Mouse (Mus musculus) liver, embryonic 12.5 days (tissue): ENCODE data around the gene Acly. TPM values are rescaled to one million over a fixed set of nuclear protein-coding genes. Genes with fewer than 3 reads are reported as not detected.

Experiments used
- ATAC-seq: fragments of 200-750 bp; cut with Nextera tagmentation; 2 replicates; pipeline ENCODE4 v1.8.0; 2017; ENCODE audit warnings: moderate number of reproducible peaks, mild to moderate bottlenecking, moderate library complexity
- H3K27ac ChIP-seq: fragments of 300-500 bp; sonication (generic); 2 replicates; pipeline ENCODE4 v1.5.1; 2016; ENCODE audit warnings: mild to moderate bottlenecking
- H3K27me3 ChIP-seq: fragments of 300-500 bp; sonication (generic); replicated peaks from 2 replicates; pipeline ENCODE4 v1.6.1; 2016; ENCODE audit warnings: mild to moderate bottlenecking, moderate library complexity
- H3K36me3 ChIP-seq: fragments of 300-500 bp; sonication (generic); 2 replicates; pipeline ENCODE4 v1.6.1; 2016; ENCODE audit warnings: mild to moderate bottlenecking, moderate library complexity
- H3K4me1 ChIP-seq: fragments of 300-500 bp; sonication (generic); 2 replicates; pipeline ENCODE4 v1.6.1; 2016
- H3K4me2 ChIP-seq: fragments of 300-500 bp; sonication (generic); 2 replicates; pipeline ENCODE4 v1.6.1; 2016; ENCODE audit warnings: mild to moderate bottlenecking, moderate library complexity
- H3K4me3 ChIP-seq: fragments of 300-500 bp; sonication (generic); 2 replicates; pipeline ENCODE4 v1.5.1; 2016; ENCODE audit warnings: mild to moderate bottlenecking, moderate library complexity
- H3K9ac ChIP-seq: fragments of 300-500 bp; sonication (generic); 2 replicates; pipeline ENCODE4 v1.6.1; 2016; ENCODE audit warnings: mild to moderate bottlenecking, moderate library complexity
- H3K9me3 ChIP-seq: fragments of 300-500 bp; sonication (generic); replicated peaks from 2 replicates; pipeline ENCODE4 v1.6.1; 2016; ENCODE audit warnings: mild to moderate bottlenecking, moderate library complexity
- WGBS: fragments of 180-500 bp; shearing (Covaris S2); methylation state at CpG from one replicate; pipeline ENCODE4 v1.1.7; 2016; ENCODE audit not compliant: insufficient replicate concordance; 5-methylcytosine and 5-hydroxymethylcytosine counted together
- polyA plus RNA-seq: library from polyadenylated mRNA; unstranded; fragments of >200 nt; fragmentation: Nextera tagmentation; extraction: Ambion mirVana; gene quantifications from 2 replicates; pipeline ENCODE4 v1.2.1, GENCODE M21; 2016

Gene Acly
- polyA plus RNA-seq, 1 experiment from 2014 or later: 135 TPM

DNA sequence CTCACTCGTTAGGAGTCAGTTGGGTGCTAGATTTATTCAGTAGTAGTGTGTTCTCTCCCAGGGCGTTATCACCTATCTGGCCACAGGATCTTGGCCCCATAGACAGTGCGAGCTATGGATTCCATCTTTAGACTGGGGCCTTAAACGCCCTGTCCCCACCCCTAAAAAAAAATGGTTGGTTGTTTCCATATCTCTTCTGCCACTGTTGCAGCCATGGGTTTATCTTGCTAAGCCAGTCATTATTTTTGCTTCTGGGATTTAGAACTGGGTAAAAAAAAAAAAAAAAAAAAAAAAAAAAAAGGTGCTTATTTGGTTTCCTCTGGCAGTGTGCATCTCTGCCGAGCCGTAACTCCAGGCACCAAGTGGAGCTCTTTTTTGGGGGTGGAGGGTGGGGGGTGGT, 36.9 kb upstream of the Acly start:
- ATAC-seq: no peak
- 53% methylated on average over 6 of the region's 6 CpGs for WGBS

DNA sequence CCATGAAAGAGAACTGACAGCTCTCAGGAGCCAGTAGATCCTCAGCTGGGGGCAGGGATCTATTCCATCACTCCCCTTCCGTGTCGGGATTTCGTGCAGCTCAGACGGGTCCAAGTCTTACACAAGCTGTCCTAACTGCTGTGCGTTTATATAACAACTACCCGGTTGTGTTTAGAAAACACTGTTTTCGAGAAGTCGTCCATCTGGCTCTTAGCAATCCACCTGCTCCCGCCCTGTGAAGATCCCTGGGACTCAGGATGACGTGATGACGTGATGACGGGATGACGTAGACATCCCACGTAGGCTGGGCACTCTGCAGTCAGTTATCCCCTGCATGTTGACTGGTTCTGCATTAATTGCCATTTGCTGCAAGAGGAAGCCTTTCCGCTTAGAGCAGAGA, 36.5 kb upstream of the Acly start:
- peaks cover 3% of the 10 kb centered on the region; the same call in 1 of the 2 replicates for H3K4me1 ChIP-seq

More for the DNA sequence above, 36.9 kb upstream of the Acly start:
- Histone ChIP-seq H3K9ac (no peak overlapping the region), H3K27me3 (peaks cover 8% of the 10 kb centered on the region), H3K9me3 (no peaks in the 10 kb centered on the region), H3K27ac (no peak overlapping the region), H3K4me3 (no peak overlapping the region), H3K4me1 (peaks cover 3% of the 10 kb centered on the region; the same call in 1 of the 2 replicates), H3K36me3 (no peaks in the 10 kb centered on the region), H3K4me2 (no peak overlapping the region)

DNA sequence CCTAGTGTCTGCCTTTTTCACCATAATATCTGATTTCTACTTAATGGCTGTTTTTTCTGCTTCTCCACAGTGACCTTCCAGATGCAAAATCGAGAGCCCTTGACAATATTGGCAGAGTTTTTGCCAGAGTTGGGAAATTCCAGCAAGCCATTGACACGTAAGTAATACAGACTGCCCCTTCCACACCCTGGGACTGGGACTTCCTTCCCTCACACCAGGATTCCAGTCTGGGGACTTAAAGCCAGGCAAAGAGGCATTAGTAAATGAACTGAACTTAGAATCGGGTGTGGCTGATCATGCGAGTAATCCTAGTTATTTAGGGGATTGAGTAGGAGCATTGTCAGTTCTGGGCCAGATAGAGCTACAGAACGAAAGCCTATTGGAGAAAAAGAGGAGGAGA, 33.9 kb upstream of the Acly start:
- no peaks in the 10 kb centered on the region for H3K9me3 ChIP-seq
- H3K27me3 ChIP-seq: peaks cover 13% of the 10 kb centered on the region
- no peak overlapping the region for H3K4me3 ChIP-seq
- H3K27ac ChIP-seq: no peak overlapping the region
- no peak for ATAC-seq
- H3K4me1 ChIP-seq: no peaks in the 10 kb centered on the region
- H3K4me2 ChIP-seq: no peak overlapping the region
- WGBS: 62% methylated on average over 5 of the region's 5 CpGs
- H3K9ac ChIP-seq: no peak overlapping the region
- H3K36me3 ChIP-seq: no peaks in the 10 kb centered on the region

More for the DNA sequence above, 36.5 kb upstream of the Acly start:
- Histone ChIP-seq H3K27ac (no peak overlapping the region), H3K36me3 (no peaks in the 10 kb centered on the region), H3K9me3 (no peaks in the 10 kb centered on the region), H3K9ac (no peak overlapping the region), H3K4me3 (no peak overlapping the region), H3K4me2 (no peak overlapping the region), H3K27me3 (peaks cover 8% of the 10 kb centered on the region)
- ATAC-seq: no peak
- 79% methylated on average over 15 of the region's 15 CpGs for WGBS

DNA sequence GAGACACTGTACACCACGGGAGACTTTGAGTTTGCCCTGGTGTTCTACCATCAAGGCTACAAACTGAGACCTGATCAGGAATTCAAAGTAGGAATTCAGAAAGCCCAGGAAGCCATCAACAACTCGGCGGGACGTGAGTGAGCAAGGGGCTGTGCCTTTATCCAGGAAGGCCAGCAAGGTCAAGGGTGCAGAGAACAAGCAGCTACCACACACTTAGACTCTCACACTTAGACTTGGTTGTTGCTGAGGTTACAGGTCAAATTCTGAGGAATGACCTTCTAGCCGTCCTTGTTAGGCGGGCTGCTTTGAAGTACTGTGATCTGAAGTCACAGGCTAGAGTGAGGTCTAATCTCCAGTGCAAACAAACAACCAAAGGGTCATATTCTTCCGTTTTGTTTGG, 31.7 kb upstream of the Acly start:
- Histone ChIP-seq H3K27ac (no peak overlapping the region), H3K36me3 (no peaks in the 10 kb centered on the region), H3K9me3 (no peaks in the 10 kb centered on the region), H3K4me1 (peaks cover 4% of the 10 kb centered on the region; the same call in 1 of the 2 replicates), H3K27me3 (peaks cover 13% of the 10 kb centered on the region), H3K4me3 (no peak overlapping the region), H3K4me2 (no peak overlapping the region), H3K9ac (no peak overlapping the region)
- WGBS: 46% methylated on average over 7 of the region's 7 CpGs
- ATAC-seq: no peak

DNA sequence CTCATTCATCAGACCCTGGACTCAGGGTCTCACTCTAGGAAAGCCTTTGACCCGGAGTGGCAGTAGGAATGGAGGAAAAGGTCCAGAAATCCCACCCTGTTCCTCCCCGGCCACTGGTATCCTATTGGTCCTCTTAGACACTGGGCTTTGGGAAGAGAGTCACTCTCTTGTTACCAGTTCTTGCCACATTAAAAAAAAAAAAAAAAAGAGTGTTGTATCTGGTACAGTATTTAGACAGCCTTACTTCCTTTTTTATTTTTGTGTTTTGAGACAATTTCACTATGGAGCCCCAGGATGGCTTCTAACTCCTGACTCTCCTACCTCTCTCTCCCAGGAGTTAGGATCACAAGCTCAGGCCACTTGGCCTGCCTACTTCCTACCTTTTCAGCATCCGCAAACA, 29.8 kb upstream of the Acly start:
- Histone ChIP-seq H3K4me1 (peaks cover 4% of the 10 kb centered on the region; the same call in 1 of the 2 replicates), H3K27ac (no peak overlapping the region), H3K4me3 (no peak overlapping the region), H3K9me3 (no peaks in the 10 kb centered on the region), H3K27me3 (peaks cover 13% of the 10 kb centered on the region), H3K36me3 (no peaks in the 10 kb centered on the region), H3K4me2 (no peak overlapping the region), H3K9ac (no peak overlapping the region)
- WGBS: 58% methylated on average over 3 of the region's 3 CpGs
- ATAC-seq: no peak

DNA sequence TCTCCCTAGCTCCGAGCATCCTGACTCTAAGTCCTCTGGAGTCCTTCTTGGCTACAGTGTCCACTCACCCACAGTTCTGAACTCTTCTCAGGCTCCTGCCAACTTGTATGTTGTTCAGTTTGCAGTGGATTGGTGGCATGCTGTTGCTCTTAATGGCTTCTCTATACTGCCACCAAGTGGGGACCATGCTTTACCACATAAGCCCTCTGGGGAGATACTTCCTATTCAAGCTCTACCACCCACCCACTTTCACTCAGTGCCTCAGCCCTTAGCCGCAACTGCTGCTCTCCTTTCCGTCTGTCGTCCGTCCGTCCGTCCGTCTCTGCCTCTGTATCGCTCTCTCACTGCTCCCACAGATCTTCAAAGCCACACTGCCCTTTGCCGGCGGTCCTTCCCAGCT, 27.8 kb upstream of the Acly start:
- ATAC-seq: peak; percentile 64
- WGBS: 8% methylated on average over 11 of the region's 11 CpGs
- no peak overlapping the region for H3K27ac ChIP-seq
- peaks cover 5% of the 10 kb centered on the region for H3K27me3 ChIP-seq
- no peaks in the 10 kb centered on the region for H3K9me3 ChIP-seq
- peaks cover 4% of the 10 kb centered on the region; the same call in 1 of the 2 replicates for H3K4me1 ChIP-seq
- H3K4me3 ChIP-seq: peak overlapping the region; percentile 16
- H3K4me2 ChIP-seq: peak overlapping the region; percentile 51
- H3K36me3 ChIP-seq: no peaks in the 10 kb centered on the region
- H3K9ac ChIP-seq: 0 out of 2 replicates have a peak overlapping the region, but pooled peaks have one; percentile 2

DNA sequence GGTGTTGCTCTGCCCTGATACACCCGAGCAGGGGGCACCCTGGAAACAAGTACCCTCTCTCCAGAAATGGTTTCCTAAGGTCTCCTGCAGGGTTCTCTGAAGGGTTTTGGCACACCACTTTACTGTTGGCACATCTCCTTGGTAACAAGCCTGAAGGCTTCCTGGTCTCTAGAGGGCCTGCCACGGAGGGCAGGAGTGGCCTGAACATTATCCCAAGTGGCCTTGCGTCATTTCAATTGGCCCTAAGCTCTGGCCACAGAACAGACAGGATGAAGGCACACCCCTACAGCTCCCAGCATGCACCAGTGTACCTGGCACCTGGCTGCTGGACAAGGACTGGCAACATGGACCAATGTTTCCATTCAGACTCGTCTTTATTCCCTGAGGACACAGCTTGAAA, 25.0 kb upstream of the Acly start:
- H3K4me2 ChIP-seq: no peak overlapping the region
- no peak overlapping the region for H3K27ac ChIP-seq
- H3K4me3 ChIP-seq: no peak overlapping the region
- no peak overlapping the region for H3K9ac ChIP-seq
- H3K9me3 ChIP-seq: no peaks in the 10 kb centered on the region
- ATAC-seq: no peak
- no peaks in the 10 kb centered on the region; the same call in 1 of the 2 replicates for H3K27me3 ChIP-seq
- WGBS: 81% methylated on average over 4 of the region's 4 CpGs
- H3K36me3 ChIP-seq: no peaks in the 10 kb centered on the region
- H3K4me1 ChIP-seq: peaks cover 10% of the 10 kb centered on the region

DNA sequence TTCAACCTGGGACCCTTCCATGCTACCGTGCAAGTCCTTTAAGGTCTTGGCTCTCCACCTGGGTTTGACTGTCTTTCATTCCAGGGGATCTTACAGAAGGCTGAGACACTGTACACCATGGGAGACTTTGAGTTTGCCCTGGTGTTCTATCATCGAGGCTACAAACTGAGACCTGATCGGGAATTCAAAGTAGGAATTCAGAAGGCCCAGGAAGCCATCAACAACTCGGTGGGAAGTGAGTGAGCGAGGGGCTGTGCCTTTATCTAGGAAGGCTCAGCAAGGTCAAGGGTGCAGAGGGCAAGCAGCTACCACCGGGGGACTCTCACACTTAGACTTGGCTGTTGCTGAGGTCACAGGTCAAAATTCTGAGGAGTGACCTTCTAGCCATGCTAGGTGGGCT, 22.3 kb upstream of the Acly start:
- Histone ChIP-seq H3K36me3 (no peaks in the 10 kb centered on the region), H3K9me3 (no peaks in the 10 kb centered on the region), H3K27me3 (0 out of 2 replicates have a peak, but pooled peaks cover 6% of the 10 kb centered on the region), H3K9ac (no peak overlapping the region), H3K27ac (no peak overlapping the region), H3K4me2 (no peak overlapping the region), H3K4me1 (peaks cover 23% of the 10 kb centered on the region), H3K4me3 (no peak overlapping the region)
- ATAC-seq: no peak
- WGBS: 60% methylated on average over 6 of the region's 6 CpGs

DNA sequence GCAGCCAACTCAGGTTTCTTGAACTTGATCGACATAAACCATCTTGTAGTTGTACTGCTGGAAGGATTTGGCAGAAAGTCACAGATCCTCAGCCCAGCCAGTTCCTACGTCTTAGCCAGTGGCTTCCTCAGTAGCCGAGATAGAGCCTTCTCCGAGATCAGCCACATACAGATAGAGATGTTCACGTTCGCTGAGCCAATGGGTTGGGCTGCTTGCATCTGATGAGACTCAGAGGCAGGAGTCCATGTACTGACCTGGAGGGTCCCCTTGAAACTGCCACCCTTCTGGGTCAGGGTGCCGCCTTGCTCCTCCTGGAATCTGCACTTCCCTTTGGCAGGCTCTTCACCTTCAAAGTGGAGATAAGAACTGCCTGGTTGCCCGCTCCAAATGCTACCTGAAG, 21.7 kb upstream of the Acly start:
- WGBS: 53% methylated on average over 8 of the region's 8 CpGs
- Histone ChIP-seq H3K4me3 (no peak overlapping the region), H3K4me1 (peaks cover 30% of the 10 kb centered on the region), H3K9ac (no peak overlapping the region), H3K4me2 (no peak overlapping the region), H3K27me3 (0 out of 2 replicates have a peak, but pooled peaks cover 6% of the 10 kb centered on the region), H3K27ac (no peak overlapping the region), H3K36me3 (no peaks in the 10 kb centered on the region), H3K9me3 (no peaks in the 10 kb centered on the region)
- ATAC-seq: no peak

DNA sequence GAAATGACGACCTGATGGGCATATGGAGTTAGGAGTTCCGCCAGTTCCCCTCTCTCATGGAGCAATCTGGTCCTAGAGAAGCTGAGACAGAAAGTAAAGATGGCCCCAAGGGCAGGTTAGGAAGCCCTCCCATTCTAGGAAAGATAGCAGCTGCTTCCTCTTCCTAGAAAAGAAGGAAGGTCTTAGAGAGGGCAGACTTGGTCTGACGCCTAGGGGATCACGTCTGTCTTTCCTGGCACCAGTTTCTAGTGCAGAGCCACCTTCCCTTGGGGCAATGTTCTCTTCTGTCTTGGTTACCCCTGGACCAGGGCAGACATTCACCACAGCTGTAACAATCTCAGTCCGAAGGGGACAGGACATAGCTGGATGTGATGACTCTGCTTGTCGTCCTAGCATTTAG, 20.3 kb upstream of the Acly start:
- ATAC-seq: no peak
- no peak overlapping the region for H3K4me3 ChIP-seq
- H3K9ac ChIP-seq: no peak overlapping the region
- 0 out of 2 replicates have a peak, but pooled peaks cover 6% of the 10 kb centered on the region for H3K27me3 ChIP-seq
- no peak overlapping the region for H3K27ac ChIP-seq
- H3K9me3 ChIP-seq: no peaks in the 10 kb centered on the region
- no peaks in the 10 kb centered on the region for H3K36me3 ChIP-seq
- H3K4me1 ChIP-seq: peaks cover 30% of the 10 kb centered on the region
- no peak overlapping the region for H3K4me2 ChIP-seq
- WGBS: 43% methylated on average over 6 of the region's 6 CpGs

DNA sequence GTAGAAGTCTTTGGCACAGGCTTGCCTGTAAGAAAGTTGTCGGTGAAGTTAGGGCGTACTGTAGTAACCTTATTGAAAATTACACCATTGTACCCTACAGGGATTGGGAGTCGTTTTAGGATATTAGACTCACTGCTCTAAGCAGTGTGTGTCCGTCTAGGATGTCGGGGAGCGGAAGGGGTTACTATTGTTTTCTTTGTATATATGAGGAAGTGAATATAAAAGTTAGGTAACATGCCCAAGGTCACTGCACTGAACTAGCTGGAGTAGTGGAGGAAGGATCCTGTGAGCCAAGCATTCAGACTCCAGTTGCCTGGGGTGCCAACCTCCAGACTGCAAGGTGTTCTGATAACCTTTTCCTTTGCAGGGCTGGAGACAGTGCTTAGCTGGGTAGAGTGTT, 19.2 kb upstream of the Acly start:
- Histone ChIP-seq H3K4me1 (peaks cover 30% of the 10 kb centered on the region), H3K27ac (no peak overlapping the region)
- WGBS: 76% methylated on average over 6 of the region's 6 CpGs

DNA sequence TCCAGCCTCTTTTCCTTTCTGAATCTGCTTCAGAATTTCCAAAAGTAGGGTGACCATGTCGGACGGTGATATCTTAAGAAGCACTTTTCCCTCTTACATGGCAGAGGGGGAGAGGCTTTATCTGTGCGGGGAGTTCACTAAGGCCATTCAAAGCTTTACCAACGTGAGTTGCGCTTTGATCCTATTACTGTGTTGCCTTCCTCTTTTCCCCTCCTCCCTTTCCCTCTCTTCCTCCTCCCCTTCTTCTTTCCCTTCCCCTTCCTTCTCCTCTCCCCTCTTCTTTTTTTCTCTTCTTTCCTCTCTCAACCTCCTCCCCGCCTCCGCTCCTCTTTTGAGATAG, 17.9 kb upstream of the Acly start:
- no peaks in the 10 kb centered on the region for H3K9me3 ChIP-seq
- H3K36me3 ChIP-seq: no peaks in the 10 kb centered on the region
- peak overlapping the region; percentile 79 for H3K4me2 ChIP-seq
- H3K4me1 ChIP-seq: peaks cover 42% of the 10 kb centered on the region
- H3K4me3 ChIP-seq: peak overlapping the region; percentile 60
- H3K27me3 ChIP-seq: 0 out of 2 replicates have a peak, but pooled peaks cover 6% of the 10 kb centered on the region
- H3K27ac ChIP-seq: peak overlapping the region; percentile 43; the same call in 1 of the 2 replicates
- H3K9ac ChIP-seq: peak overlapping the region; percentile 60
- 25% methylated on average over 7 of the region's 7 CpGs for WGBS
- ATAC-seq: peak; percentile 29

More for the DNA sequence above, 19.2 kb upstream of the Acly start:
- H3K4me3 ChIP-seq: no peak overlapping the region
- no peaks in the 10 kb centered on the region for H3K36me3 ChIP-seq
- no peak overlapping the region for H3K9ac ChIP-seq
- H3K9me3 ChIP-seq: no peaks in the 10 kb centered on the region
- H3K27me3 ChIP-seq: 0 out of 2 replicates have a peak, but pooled peaks cover 6% of the 10 kb centered on the region
- ATAC-seq: no peak
- H3K4me2 ChIP-seq: no peak overlapping the region
